Comparison of ENCODE assay signal across 18 mouse cellular contexts in genomic region chr11:76328522-76329290, GRCm38 (mm10).
DNase-seq lines count a peak whose midpoint lies in the region; ATAC-seq and TF ChIP-seq lines count a peak whose summit lies in the region.
"Had no signal": no experiment of that assay in that cellular context is flagged by ENCODE, and none has a peak within 500 bp of the region (broad histone marks: within the 10 kb centered on the region; RNA-seq: fewer than 3 reads in every experiment).

No protein-coding gene starts in this region.

- no peaks in the 10 kb centered on the region for H3K27me3 ChIP-seq in heart, embryonic 14.5 days (ENCODE audit: control insufficient read depth, insufficient read depth, low read length)
- H3K27me3 ChIP-seq in megakaryocyte, embryonic 14.5 days (replicated peaks): peaks cover 17% of the 10 kb centered on the region
- no peaks in the 10 kb centered on the region for H3K27me3 ChIP-seq in hindbrain, embryonic 15.5 days
- H3K27me3 ChIP-seq in myocyte (ENCODE audit: control insufficient read depth, insufficient read depth, insufficient read length): no peaks in the 10 kb centered on the region
- H3K27me3 ChIP-seq: embryonic facial prominence, embryonic 15.5 days; forebrain, embryonic 15.5 days; Patski had no signal

- H3K27ac ChIP-seq in heart, embryonic 14.5 days (replicated peaks in 1 of 2; ENCODE audit: control insufficient read depth in 1 of 2, insufficient read depth in 1 of 2, low read depth in 2 of 2, low read length in 2 of 2): no peak overlapping the region; a peak in 1 of 4 replicates
- 0 out of 2 replicates have a peak overlapping the region, but pooled peaks have one; percentile 25 for H3K27ac ChIP-seq in hindbrain, embryonic 15.5 days (replicated peaks)
- H3K27ac ChIP-seq: forebrain, embryonic 15.5 days; macrophage had no signal

- no peak overlapping the region for H3ac ChIP-seq in myocyte (ENCODE audit: control insufficient read depth, insufficient read length)

- DNase-seq in heart, postnatal 4 days: no peak
- DNase-seq in embryo, embryonic 10.5 days (ENCODE audit: low spot score): no peak
- no peak for DNase-seq in left cerebral cortex, adult 11 months (ENCODE audit: low spot score)
- DNase-seq: cerebellum, adult 11 months; cerebellum, postnatal 36 days; gastrocnemius, postnatal 14 days; kidney, adult 18-20 months; kidney, postnatal 25 days had no signal

- ATAC-seq in heart, embryonic 14.5 days (ENCODE audit: insufficient number of reproducible peaks, insufficient read depth, low FRiP score, low read depth): no peak
- no peak for ATAC-seq in megakaryocyte, adult 5-6 weeks (ENCODE audit: poor library complexity, severe bottlenecking)
- ATAC-seq in hindbrain, embryonic 15.5 days (ENCODE audit: low FRiP score, low read depth): no peak
- ATAC-seq: forebrain, embryonic 15.5 days; midbrain, embryonic 16.5 days; Patski had no signal

- H3K9ac ChIP-seq in heart, embryonic 14.5 days (ENCODE audit: low read length): no peak overlapping the region
- no peak overlapping the region for H3K9ac ChIP-seq in hindbrain, embryonic 15.5 days
- H3K9ac ChIP-seq: embryonic facial prominence, embryonic 15.5 days; forebrain, embryonic 15.5 days had no signal

- H3K4me1 ChIP-seq in heart, embryonic 14.5 days (ENCODE audit: control insufficient read depth in 2 of 2, insufficient read depth in 2 of 2, low read length in 2 of 2): peaks cover 26 to 35% of the 10 kb centered on the region in 2 experiments
- H3K4me1 ChIP-seq in megakaryocyte, embryonic 14.5 days: peaks cover 33% of the 10 kb centered on the region
- peaks cover 34% of the 10 kb centered on the region for H3K4me1 ChIP-seq in hindbrain, embryonic 15.5 days (replicated peaks)

- no peak overlapping the region for H3K4me3 ChIP-seq in heart, embryonic 14.5 days (ENCODE audit: control insufficient read depth in 1 of 2, insufficient read depth in 1 of 2, low read depth in 1 of 2, low read length in 2 of 2)
- peak overlapping the region; percentile 48 for H3K4me3 ChIP-seq in megakaryocyte, embryonic 14.5 days (replicated peaks)
- H3K4me3 ChIP-seq in hindbrain, embryonic 15.5 days: no peak overlapping the region
- no peak overlapping the region for H3K4me3 ChIP-seq in myocyte
- H3K4me3 ChIP-seq: embryonic facial prominence, embryonic 15.5 days; forebrain, embryonic 15.5 days had no signal

- H3K4me2 ChIP-seq in heart, embryonic 14.5 days (ENCODE audit: low read length): peak overlapping the region; percentile 9; the same call in 1 of the 2 replicates
- no peak overlapping the region; the same call in 1 of the 2 replicates for H3K4me2 ChIP-seq in hindbrain, embryonic 15.5 days
- H3K4me2 ChIP-seq in myocyte (ENCODE audit: low read depth): no peak overlapping the region
- H3K4me2 ChIP-seq: embryonic facial prominence, embryonic 15.5 days; forebrain, embryonic 15.5 days had no signal

- no peaks in the 10 kb centered on the region for H3K36me3 ChIP-seq in heart, embryonic 14.5 days (ENCODE audit: control insufficient read depth, insufficient read depth, low read length)
- H3K36me3 ChIP-seq in megakaryocyte, embryonic 14.5 days (replicated peaks; ENCODE audit: low read length): no peaks in the 10 kb centered on the region
- no peaks in the 10 kb centered on the region for H3K36me3 ChIP-seq in hindbrain, embryonic 15.5 days
- no peaks in the 10 kb centered on the region for H3K36me3 ChIP-seq in myocyte (ENCODE audit: control insufficient read depth, insufficient read depth)
- H3K36me3 ChIP-seq: embryonic facial prominence, embryonic 15.5 days; forebrain, embryonic 15.5 days had no signal

- WGBS in heart, embryonic 14.5 days: 18% methylated on average over 2 of the region's 2 CpGs
- WGBS in hindbrain, embryonic 15.5 days: 70% methylated on average over 2 of the region's 2 CpGs

- peaks cover 30% of the 10 kb centered on the region for H3K79me2 ChIP-seq in myocyte (ENCODE audit: control insufficient read depth, insufficient read depth)

- no peak for TF ChIP-seq POLR2A in myocyte (IDR thresholded peaks at IDR 0.05; ENCODE audit: insufficient read length, low read depth)

- no peaks in the 10 kb centered on the region for H3K9me3 ChIP-seq in heart, embryonic 14.5 days (ENCODE audit: control insufficient read depth, low read length)
- no peaks in the 10 kb centered on the region for H3K9me3 ChIP-seq in megakaryocyte, embryonic 14.5 days
- no peaks in the 10 kb centered on the region for H3K9me3 ChIP-seq in hindbrain, embryonic 15.5 days
- H3K9me3 ChIP-seq: embryonic facial prominence, embryonic 15.5 days; forebrain, embryonic 15.5 days had no signal

TF ChIP-seq in myocyte, 11 proteins besides CTCF, POLR2A, EP300 and RAD21:
- no peak for TF ChIP-seq MAX (IDR thresholded peaks at IDR 0.05; ENCODE audit: low read depth)
- TF ChIP-seq POLR2AphosphoS2 (IDR thresholded peaks at IDR 0.05; ENCODE audit: insufficient read length, low read depth): peak; percentile 21
- TF ChIP-seq TCF3 (IDR thresholded peaks at IDR 0.05; ENCODE audit: insufficient read length, low read depth): peak; percentile 90
- TF ChIP-seq SRF (IDR thresholded peaks at IDR 0.05; ENCODE audit: control insufficient read depth, insufficient read length, low read depth): no peak
- TF ChIP-seq CEBPB (IDR thresholded peaks at IDR 0.05; ENCODE audit: insufficient read depth, poor library complexity, severe bottlenecking): no peak
- no peak for TF ChIP-seq REST (IDR thresholded peaks at IDR 0.05; ENCODE audit: insufficient read depth, insufficient read length)
- peak in 2 of 3 experiments; percentile 90 to 92 for TF ChIP-seq MYOG (IDR thresholded peaks at IDR 0.05; ENCODE audit: control insufficient read depth in 1 of 3, insufficient read depth in 1 of 3, insufficient read length in 2 of 3, low read depth in 2 of 3)
- peak in 2 of 3 experiments; percentile 75 to 86 for TF ChIP-seq MYOD1 (IDR thresholded peaks at IDR 0.05; ENCODE audit: control insufficient read depth in 1 of 3, insufficient read length in 2 of 3, low read depth in 2 of 3)
- TF ChIP-seq TCF12 (IDR thresholded peaks at IDR 0.05; ENCODE audit: insufficient read depth, poor library complexity, severe bottlenecking): no peak
- no peak for TF ChIP-seq USF1 (IDR thresholded peaks at IDR 0.05; ENCODE audit: low read depth)
- TF ChIP-seq E2F4 (IDR thresholded peaks at IDR 0.05; ENCODE audit: insufficient read depth): no peak
